Mouse (Mus musculus): Measurements from ENCODE around the gene Arid5a.

Arid5a gene

GRCm38 (mm10) chr1:36296466-36297149 lies 10.9 kb upstream of the Arid5a start:
- no peak for DNase-seq

- DNase-seq, result no peak
Observed at GRCm38 (mm10) chr1:36298107-36298506, 9.4 kb upstream of the Arid5a start.

GRCm38 (mm10) chr1:36299126-36299525 lies 8.4 kb upstream of the Arid5a start:
- no peak for DNase-seq

GRCm38 (mm10) chr1:36299676-36300075 lies 7.9 kb upstream of the Arid5a start:
- no peak for DNase-seq

GRCm38 (mm10) chr1:36300486-36300885 lies 7.0 kb upstream of the Arid5a start:
- DNase-seq, result no peak

- no peak for DNase-seq
Observed at GRCm38 (mm10) chr1:36302273-36302672, 5.3 kb upstream of the Arid5a start.

GRCm38 (mm10) chr1:36302957-36303356 lies 4.6 kb upstream of the Arid5a start:
- no peak for DNase-seq

GRCm38 (mm10) chr1:36303381-36304320 lies 3.9 kb upstream of the Arid5a start:
- peak; percentile 65 to 74 for DNase-seq

GRCm38 (mm10) chr1:36304764-36305163 lies 2.8 kb upstream of the Arid5a start:
- peak in 1 of 2 experiments; percentile 27 for DNase-seq

GRCm38 (mm10) chr1:36306120-36306519 lies 1.4 kb upstream of the Arid5a start:
- no peak for DNase-seq

GRCm38 (mm10) chr1:36307121-36307494 lies 425 bp upstream of the Arid5a start:
- no peak for DNase-seq

GRCm38 (mm10) chr1:36308451-36308901 lies 943 bp downstream of the Arid5a start:
- peak; percentile 37 to 53 for DNase-seq

- no peak for DNase-seq
Observed at GRCm38 (mm10) chr1:36308966-36309475, 1.5 kb downstream of the Arid5a start.

- peak in 1 of 2 experiments; percentile 53 for DNase-seq
Observed at GRCm38 (mm10) chr1:36309498-36309901, 2.0 kb downstream of the Arid5a start.

- DNase-seq, result peak in 1 of 2 experiments; percentile 50
Observed at GRCm38 (mm10) chr1:36314959-36315775, 7.6 kb downstream of the Arid5a start.

GRCm38 (mm10) chr1:36315776-36316100 lies 8.2 kb downstream of the Arid5a start:
- DNase-seq, result no peak

- no peak for DNase-seq
Observed at GRCm38 (mm10) chr1:36321164-36321563, 13.6 kb downstream of the Arid5a start.

- peak in 1 of 2 experiments; percentile 43 for DNase-seq
Observed at GRCm38 (mm10) chr1:36321829-36322573, 14.5 kb downstream of the Arid5a start.

GRCm38 (mm10) chr1:36323076-36323475 lies 15.5 kb downstream of the Arid5a start:
- no peak for DNase-seq

- peak; percentile 61 to 75 for DNase-seq
Observed at GRCm38 (mm10) chr1:36323746-36324448, 16.4 kb downstream of the Arid5a start.

- DNase-seq, result no peak
Observed at GRCm38 (mm10) chr1:36325900-36326321, 18.4 kb downstream of the Arid5a start.

Data from kidney, postnatal 4 days (tissue).